Mouse (Mus musculus) right cerebral cortex, postnatal 4 days (tissue): ENCODE data around the gene Hmces.
"Not testable (repeated sequence)": the region's sequence is repeated elsewhere in the genome, so short reads cannot be mapped to it uniquely, and the experiment has no call there.

Source experiments
- DNase-seq: peaks from one replicate; pipeline ENCODE4 v3.0.0-alpha.2; 2022

Gene Hmces

DNA sequence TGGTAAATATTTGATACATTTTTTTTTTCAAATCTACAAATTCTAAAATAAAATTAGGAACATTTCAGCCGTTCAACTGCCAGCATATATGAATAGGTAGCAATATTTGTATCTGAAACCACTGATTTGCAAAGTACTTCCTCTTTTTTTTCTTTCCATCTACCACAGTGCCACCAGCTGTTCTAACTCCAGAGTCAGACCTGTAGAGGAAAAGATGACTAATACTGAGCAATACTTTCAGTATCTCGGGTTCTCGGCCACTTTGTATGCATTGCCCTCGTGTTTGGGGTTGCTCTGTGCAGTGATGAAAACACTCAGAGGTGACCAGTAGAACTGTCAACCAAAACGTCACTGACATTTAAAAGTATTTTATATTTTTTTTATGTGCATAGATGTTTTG is 2.2 kb downstream of the Hmces start:
- DNase-seq = no peak

DNA sequence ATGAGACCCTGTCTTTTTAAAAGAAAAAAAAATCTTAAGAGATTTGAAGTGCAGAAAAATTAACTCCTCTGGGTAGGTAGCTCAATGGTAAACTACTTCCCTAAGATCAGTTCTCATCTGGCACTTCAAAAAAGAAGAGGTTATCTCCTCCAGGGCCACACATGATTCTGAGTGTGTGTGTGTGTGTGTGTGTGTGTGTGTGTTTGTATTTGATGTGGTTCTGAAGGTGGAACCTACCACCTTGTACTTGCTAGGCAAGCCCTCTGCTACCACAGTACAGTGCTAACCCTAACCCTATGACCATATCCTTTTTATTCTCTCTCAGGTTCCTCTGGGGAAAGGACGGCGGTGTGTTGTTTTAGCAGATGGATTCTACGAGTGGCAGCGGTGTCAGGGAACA is 7.5 kb downstream of the Hmces start:
- DNase-seq = no peak

DNA sequence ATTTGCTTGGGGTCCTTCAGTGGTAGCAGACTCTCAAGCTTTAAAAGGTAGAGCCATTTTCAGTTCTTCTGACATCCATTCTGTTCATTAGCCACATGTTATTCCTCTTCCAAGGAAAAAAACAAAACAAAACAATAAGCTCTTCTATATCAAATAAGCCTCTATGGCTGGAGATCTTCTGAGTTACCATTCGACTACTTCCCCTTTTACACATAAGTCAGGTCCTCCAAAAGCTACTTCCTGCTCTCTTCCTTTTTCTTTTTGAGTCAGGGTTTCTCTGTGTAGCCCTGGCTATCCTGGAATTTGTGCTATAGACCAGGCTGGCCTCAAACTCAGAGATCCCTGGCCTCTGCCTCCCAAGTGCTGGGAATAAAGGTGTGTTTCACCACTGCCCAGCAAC is 9.9 kb downstream of the Hmces start:
- DNase-seq = no peak

DNA sequence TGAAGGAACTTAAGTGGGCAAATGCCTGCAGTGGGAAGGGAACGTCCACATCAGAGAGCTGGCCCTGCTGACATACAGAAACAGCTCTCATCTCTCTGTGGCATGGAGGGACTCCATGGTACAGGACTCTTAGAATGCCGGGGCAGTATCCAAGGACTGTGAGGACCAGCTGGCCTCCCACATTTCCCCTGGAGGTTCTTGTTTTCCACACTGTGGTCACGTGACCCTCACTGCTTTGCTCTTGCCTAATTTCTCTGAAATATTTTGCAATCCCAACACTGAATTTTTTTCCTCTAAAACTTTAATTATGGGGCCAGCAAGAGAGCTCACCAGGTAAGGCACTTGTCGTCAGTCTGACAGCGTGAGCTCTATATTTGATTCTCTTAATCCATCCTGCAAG is 21.3 kb downstream of the Hmces start:
- DNase-seq = no peak

DNA sequence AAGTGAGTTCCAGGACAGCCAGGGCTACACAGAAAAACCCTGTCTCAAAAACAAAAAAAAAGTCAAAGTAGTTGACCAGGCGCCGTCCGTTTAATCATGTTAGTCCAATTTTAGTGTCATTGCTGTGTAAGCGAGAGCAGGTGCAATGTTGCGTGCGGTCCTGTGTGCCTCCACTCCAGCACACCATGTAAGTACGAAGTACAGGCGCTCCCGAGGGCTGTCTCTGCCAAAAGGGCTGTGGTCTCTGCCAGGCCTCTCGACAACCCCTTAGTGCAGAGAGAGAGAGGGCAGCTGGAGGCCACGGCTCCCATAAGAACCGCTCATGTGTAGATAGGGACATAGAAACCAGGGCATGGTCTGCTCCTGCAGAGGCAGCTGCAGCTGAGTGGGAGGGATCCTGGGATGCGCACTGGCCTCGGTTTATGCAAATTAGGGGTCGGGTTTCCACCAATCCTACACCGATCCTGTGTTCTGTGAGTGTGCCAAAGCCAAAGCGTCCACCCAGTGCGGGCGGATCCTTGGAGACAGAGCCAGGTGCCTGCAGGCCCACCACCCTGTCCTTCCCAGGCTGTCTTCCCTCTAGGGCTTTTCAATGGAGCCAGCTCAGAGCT is 23.5 kb downstream of the Hmces start:
- no peak for DNase-seq

DNA sequence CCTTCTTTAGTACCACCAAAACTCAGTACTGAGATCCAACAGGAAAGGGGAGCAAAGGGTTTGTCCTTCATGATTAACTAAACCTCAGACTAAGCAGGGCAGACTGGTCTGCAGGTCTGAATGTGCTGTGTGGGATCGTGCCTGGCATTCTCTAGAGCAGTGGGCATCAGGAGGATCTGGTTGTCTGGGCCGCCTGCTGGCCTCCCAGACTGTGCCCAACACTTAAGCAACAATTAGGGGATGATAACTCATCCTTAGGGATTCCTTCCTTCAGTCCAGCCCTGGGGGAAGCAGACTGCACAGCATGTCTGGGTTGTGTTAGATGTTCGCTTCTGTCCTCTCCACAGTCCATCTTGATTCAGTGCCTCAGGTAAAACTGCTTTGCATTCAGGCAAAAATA is 25.2 kb downstream of the Hmces start:
- DNase-seq = no peak

DNA sequence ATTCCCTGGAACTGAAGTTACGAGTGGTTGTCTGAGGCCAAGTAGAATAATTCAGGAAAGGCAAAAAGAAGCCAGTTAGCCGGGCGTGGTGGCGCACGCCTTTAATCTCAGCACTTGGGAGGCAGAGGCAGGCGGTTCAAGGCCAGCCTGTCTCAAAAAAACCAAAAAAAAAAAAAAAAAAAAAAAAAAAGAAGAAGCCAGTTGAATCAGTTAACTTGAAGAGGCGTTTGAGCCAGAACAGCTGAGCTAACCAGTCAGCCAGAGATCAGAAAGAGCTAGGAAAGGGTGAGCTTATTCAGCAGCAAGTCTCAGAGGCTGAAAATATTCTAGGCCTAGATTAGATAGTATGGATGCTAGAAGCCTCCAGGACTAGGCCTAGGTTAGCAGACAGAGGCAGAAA is 28.4 kb downstream of the Hmces start:
- no peak for DNase-seq

DNA sequence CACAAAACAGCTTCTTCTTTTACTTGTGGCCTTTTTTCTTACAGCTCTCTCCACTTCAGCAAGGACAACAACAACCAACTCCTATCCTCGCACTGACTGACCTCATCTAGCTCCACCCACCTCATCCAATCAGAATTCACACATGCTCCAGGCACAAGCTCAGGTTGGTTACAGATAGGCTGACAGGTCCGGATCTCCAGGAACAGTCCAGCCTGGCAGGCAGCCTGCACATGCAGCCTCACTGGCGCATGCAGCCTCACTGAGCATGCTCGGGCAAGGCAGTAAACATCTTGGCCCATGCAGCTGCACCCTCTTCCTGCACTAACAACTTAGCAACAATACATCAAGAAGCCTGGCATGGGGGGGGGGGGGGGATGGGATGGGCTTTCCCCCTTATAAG is 48.7 kb downstream of the Hmces start:
- not testable (repeated sequence) for DNase-seq

DNA sequence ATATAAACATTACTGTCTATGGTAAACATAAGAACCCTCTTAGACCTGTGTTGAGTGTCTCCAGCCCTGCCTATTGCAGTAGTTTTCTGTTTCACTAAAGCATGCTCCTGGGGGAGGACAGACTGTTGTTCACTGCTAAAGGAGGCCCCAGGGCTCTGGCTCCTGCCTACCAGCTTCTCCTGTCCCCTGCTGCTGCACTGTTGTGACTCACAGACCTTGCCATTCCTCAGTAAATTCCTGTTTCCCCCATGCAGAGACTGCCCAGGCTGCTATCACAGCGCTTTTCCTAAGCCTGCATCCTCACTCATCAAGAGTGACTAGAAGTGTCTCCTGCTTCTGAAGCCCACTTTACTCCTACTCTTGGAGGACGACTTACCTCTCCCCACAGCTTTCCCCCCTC is 56.3 kb downstream of the Hmces start:
- DNase-seq = no peak

DNA sequence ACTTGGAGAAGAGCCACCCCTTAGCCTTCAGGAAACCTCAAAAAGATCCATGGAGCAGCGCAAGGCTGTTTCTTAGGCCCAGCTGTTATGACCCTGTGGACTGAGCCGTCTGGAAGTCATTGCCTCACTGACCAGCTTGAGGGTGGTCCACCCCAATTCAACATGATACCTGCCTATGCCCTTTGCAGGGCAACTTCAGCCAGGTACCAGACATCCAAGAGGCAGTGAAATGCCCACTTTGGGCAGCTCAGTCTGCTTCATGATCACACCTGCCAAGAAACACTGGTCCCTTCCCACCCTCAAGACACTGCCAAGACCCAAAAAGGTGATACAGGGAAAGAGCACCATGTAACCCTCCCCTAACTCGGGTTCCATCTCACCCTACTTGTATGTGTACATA is 66.0 kb downstream of the Hmces start:
- DNase-seq = no peak

DNA sequence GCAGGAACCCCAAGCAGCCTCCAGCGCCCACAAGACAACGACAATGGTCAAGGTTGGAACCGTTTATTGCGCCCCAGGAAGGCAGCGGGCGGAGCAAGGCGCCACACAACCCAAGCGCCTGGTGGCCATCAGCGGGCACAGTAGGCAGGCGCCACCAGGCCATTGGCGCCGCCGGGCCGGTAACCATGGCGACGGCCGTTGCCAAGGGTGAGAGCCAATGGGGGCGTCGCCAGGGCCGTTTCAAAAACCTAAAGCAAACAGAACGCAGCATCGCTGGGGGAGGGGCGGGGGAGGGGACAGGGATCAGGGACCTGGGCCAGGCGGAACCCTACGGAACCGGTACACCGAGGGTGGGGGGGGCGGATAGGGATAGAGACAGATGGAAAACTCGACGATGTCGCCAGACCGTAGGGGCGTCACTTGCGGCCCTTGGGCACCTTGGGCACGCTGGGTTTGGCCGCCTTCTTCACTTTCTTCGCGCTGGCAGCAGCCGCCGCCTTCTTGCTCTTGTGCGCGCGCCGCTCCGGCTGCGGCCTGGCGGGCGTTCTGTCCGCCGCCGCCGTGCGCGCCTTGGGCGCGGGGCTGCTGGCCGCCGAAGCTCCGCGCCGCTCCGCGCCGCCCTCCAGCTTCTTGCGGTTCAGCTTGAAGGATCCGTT is 66.8 kb downstream of the Hmces start:
- peak; percentile 94 for DNase-seq

DNA sequence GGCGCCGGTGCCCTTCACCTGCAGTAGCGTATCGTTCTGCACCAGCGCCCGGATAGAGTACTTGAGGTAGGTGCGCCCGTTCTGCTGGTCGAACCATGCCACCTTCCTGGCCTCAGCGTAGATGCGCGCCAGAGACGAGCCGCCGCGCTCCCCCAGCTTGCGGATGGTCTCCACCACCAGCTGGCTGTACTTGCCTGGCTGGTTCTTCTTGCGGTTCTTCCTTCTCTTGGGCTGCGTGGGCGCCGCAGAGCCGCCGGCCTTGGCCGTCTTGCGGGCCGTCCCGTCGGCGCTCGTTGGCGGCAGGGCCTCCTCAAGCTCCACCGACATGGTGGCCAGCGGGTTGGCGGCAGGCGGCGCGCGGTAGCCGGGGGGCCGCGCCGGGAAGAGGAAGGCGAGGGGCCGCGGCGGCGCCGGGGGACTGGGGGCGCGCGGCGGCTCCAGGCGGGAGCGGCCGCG is 67.3 kb downstream of the Hmces start:
- peak; percentile 50 for DNase-seq

DNA sequence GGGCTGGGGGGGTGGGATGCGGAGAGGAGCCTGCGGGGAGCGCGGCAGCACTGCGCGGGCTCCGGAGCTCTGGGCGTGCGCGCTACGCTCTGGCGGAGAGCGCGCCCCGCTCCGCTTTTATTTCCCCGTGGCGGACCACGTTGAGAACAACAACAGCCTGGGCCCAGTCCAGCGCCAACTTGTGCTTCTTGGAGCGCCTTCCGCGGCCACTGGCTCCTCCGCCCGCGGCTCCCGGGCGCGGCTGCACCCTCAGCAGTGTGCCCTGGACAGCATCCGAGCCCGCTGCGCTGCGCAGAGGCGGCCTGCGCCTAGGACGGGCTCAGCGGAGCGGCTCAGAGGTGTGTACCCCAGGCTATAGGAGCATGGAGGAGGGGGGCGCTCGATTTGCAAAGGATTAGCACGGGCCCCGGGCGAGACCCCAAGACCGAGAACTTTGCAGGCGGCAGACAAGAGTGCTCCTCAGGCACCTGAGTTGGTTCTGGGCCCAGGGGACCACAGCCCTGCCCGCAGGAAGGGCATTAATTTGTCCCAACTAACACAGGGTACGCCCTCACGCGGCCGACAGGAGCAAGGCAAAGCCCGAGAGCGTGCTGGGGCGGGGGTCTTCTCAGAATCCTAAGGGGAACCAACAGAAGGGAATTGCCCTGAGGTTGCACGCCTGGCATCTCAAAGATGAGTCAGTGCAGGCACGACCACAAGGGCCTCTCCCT is 68.0 kb downstream of the Hmces start, which contains the start of gene H1fx:
Gene H1fx, minus strand, starts transcription at position 91 of the 710 bp plus-strand sequence.
- peak; percentile 93 for DNase-seq

DNA sequence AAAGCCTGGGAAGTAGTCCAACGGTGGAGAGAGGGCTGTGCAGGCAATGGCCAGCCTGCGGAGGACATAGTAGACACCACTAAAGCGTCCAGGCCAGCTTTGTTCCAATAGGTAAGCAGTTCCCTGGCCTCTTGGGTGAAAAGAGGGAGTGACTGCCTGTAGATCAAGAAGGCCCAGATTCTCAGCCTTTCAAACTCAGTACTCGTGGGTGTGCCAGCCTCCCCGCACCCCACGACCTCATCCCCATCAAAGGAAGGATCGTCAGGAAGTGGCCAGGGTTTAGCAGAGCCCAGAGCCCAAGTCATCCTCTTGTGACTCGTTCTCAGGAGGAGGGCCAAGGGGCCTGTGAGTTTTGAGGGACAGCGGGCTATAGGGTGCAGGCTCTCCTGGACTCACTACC is 68.8 kb downstream of the Hmces start:
- DNase-seq = no peak
